Mouse (Mus musculus) liver (tissue): ENCODE measurements at regions not wholly inside any gene's neighbourhood (a gene's known extent, or its start where the extent isn't known, plus 50 kb on each side); places are given as distances from the start of the nearest gene placed in this dataset.

Experiments used
- DNase-seq: peaks from one replicate; pipeline ENCODE4 v3.0.0-alpha.2; 2020; ENCODE audit warnings: mixed read lengths

- DNase-seq = no peak
These were observed 284.9 kb upstream of the Adgra3 start for GRCm38 (mm10) chr5:50343681-50344080.

- DNase-seq = no peak
These were observed 250.7 kb upstream of the Adgra3 start for GRCm38 (mm10) chr5:50309491-50309890.

- no peak for DNase-seq
These were observed 245.2 kb upstream of the Adgra3 start for GRCm38 (mm10) chr5:50303859-50304480.

GRCm38 (mm10) chr5:50293794-50294193 lies 235.0 kb upstream of the Adgra3 start:
- no peak for DNase-seq

GRCm38 (mm10) chr5:50290879-50291410 lies 232.1 kb upstream of the Adgra3 start:
- DNase-seq = no peak

GRCm38 (mm10) chr5:50260417-50260816 lies 201.6 kb upstream of the Adgra3 start:
- no peak for DNase-seq

GRCm38 (mm10) chr5:50258017-50258416 lies 199.2 kb upstream of the Adgra3 start:
- DNase-seq = no peak

- DNase-seq = no peak
These were observed 175.3 kb upstream of the Adgra3 start for GRCm38 (mm10) chr5:50234111-50234510.

- DNase-seq = peak; percentile 4
These were observed 158.2 kb upstream of the Adgra3 start for GRCm38 (mm10) chr5:50216956-50217355.

- DNase-seq = no peak
These were observed 157.2 kb upstream of the Adgra3 start for GRCm38 (mm10) chr5:50215960-50216359.

GRCm38 (mm10) chr5:50202307-50203010 lies 143.7 kb upstream of the Adgra3 start:
- DNase-seq = no peak

GRCm38 (mm10) chr5:50196423-50196822 lies 137.6 kb upstream of the Adgra3 start:
- DNase-seq = no peak

GRCm38 (mm10) chr5:50195993-50196392 lies 137.2 kb upstream of the Adgra3 start:
- no peak for DNase-seq

- no peak for DNase-seq
These were observed 130.6 kb upstream of the Adgra3 start for GRCm38 (mm10) chr5:50189394-50189793.

GRCm38 (mm10) chr5:50182721-50183120 lies 123.9 kb upstream of the Adgra3 start:
- DNase-seq = no peak

- DNase-seq = peak; percentile 6
These were observed 97.8 kb upstream of the Adgra3 start for GRCm38 (mm10) chr5:50156557-50156956.

- DNase-seq = peak; percentile 50
These were observed 96.5 kb upstream of the Adgra3 start for GRCm38 (mm10) chr5:50155170-50155860.

GRCm38 (mm10) chr5:50146926-50147325 lies 88.1 kb upstream of the Adgra3 start:
- DNase-seq = no peak

GRCm38 (mm10) chr5:50145458-50146083 lies 86.8 kb upstream of the Adgra3 start:
- DNase-seq = no peak

- peak; percentile 61 for DNase-seq
These were observed 71.4 kb upstream of the Adgra3 start for GRCm38 (mm10) chr5:50130202-50130601.

GRCm38 (mm10) chr5:50128972-50129371 lies 70.2 kb upstream of the Adgra3 start:
- DNase-seq = no peak

GRCm38 (mm10) chr5:50126594-50126993 lies 67.8 kb upstream of the Adgra3 start:
- DNase-seq = no peak

GRCm38 (mm10) chr5:50126177-50126576 lies 67.4 kb upstream of the Adgra3 start:
- peak; percentile 74 for DNase-seq
